Mouse (Mus musculus): ENCODE results near the gene Pi16.

The Pi16 gene

GRCm38 (mm10) chr17:29304376-29305057 lies 13.0 kb upstream of the Pi16 start:
- no peak for DNase-seq

GRCm38 (mm10) chr17:29305058-29305806 lies 12.2 kb upstream of the Pi16 start:
- no peak for DNase-seq

- DNase-seq = no peak
Observed at GRCm38 (mm10) chr17:29305871-29306270, 11.6 kb upstream of the Pi16 start.

GRCm38 (mm10) chr17:29310056-29310623 lies 7.3 kb upstream of the Pi16 start:
- DNase-seq = no peak

GRCm38 (mm10) chr17:29311602-29312001 lies 5.9 kb upstream of the Pi16 start:
- DNase-seq = no peak

- no peak for DNase-seq
Observed at GRCm38 (mm10) chr17:29312082-29312481, 5.4 kb upstream of the Pi16 start.

- DNase-seq = no peak
Observed at GRCm38 (mm10) chr17:29313300-29313699, 4.2 kb upstream of the Pi16 start.

- no peak for DNase-seq
Observed at GRCm38 (mm10) chr17:29315672-29316465, 1.6 kb upstream of the Pi16 start.

- DNase-seq = no peak
Observed at GRCm38 (mm10) chr17:29316891-29317290, 589 bp upstream of the Pi16 start.

- no peak for DNase-seq
Observed at GRCm38 (mm10) chr17:29318731-29319250, 1.3 kb downstream of the Pi16 start.

- DNase-seq = no peak
Observed at GRCm38 (mm10) chr17:29319476-29319875, 2.0 kb downstream of the Pi16 start.

- DNase-seq = no peak
Observed at GRCm38 (mm10) chr17:29319881-29320639, 2.6 kb downstream of the Pi16 start.

- no peak for DNase-seq
Observed at GRCm38 (mm10) chr17:29321765-29322602, 4.5 kb downstream of the Pi16 start.

- DNase-seq = peak; percentile 63
Observed at GRCm38 (mm10) chr17:29322603-29322962, 5.1 kb downstream of the Pi16 start.

- no peak for DNase-seq
Observed at GRCm38 (mm10) chr17:29323625-29324024, 6.1 kb downstream of the Pi16 start.

- no peak for DNase-seq
Observed at GRCm38 (mm10) chr17:29325831-29326230, 8.4 kb downstream of the Pi16 start.

GRCm38 (mm10) chr17:29326531-29327529 lies 9.3 kb downstream of the Pi16 start:
- no peak for DNase-seq

- DNase-seq = no peak
Observed at GRCm38 (mm10) chr17:29327691-29328090, 10.2 kb downstream of the Pi16 start.

GRCm38 (mm10) chr17:29330221-29330620 lies 12.7 kb downstream of the Pi16 start:
- no peak for DNase-seq

Measured in kidney, adult 11 months (tissue).